Mouse (Mus musculus) gastrocnemius, adult 2 months (tissue): ENCODE results near the gene Gabrb2. TPM values are rescaled to one million over a fixed set of nuclear protein-coding genes. Genes with fewer than 3 reads are reported as not detected.

Experiments
- DNase-seq: peaks from one replicate; pipeline ENCODE4 v3.0.0; 2022
- H3K27ac ChIP-seq: fragments of 200-600 bp; 2 replicates; pipeline ENCODE4 v1.8.1; 2022; ENCODE audit warnings: mild to moderate bottlenecking
- H3K4me3 ChIP-seq: fragments of 200-600 bp; 2 replicates; pipeline ENCODE4 v1.8.1; 2022; ENCODE audit warnings: mild to moderate bottlenecking, moderate library complexity
- CTCF ChIP-seq: fragments of 200-600 bp; IDR thresholded peaks from 2 replicates; pipeline ENCODE4 v1.8.1; 2022; ENCODE audit warnings: antibody characterized with exemption, mild to moderate bottlenecking, moderate library complexity
- intact Hi-C: fragments of 180-260 bp; cut with DNase I; formaldehyde crosslinking; loops from one replicate; pipeline ENCODE4 v1.15.1; 2025
- total RNA-seq, 2 experiments: library from RNA; stranded (reverse); gene quantifications; 2 replicates each; pipeline ENCODE4 v1.2.3; 2021

The Gabrb2 gene
- total RNA-seq, 2 experiments from 2014 or later, result 0.61 to 0.79 TPM

DNA sequence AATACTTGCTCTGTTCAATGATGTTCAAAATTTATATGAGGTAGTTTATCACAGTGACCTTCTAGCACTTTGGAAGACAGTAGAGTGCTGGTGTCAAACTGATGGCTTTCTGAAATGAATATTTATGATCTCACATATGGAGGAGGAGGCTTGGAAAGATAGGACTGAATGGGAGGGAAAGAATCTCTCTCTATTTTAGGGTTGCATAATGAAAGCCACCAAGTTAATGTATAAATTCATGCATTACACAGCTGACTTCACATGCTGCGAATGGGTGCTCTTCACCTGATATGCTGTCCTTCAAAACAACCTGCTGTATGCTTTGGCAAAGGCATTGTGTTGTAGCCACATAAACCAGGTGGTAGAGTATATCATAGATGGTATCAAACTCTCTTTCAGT lies 44.6 kb downstream of the Gabrb2 start:
- no peak overlapping the region for H3K4me3 ChIP-seq
- DNase-seq, result no peak
- H3K27ac ChIP-seq, result no peak overlapping the region
- no peak for TF ChIP-seq CTCF
- intact Hi-C loops, result no loop called here

GRCm38 (mm10) chr11:42468381-42468780 lies 48.8 kb downstream of the Gabrb2 start:
- DNase-seq, result no peak
- Histone ChIP-seq H3K27ac (no peak overlapping the region), H3K4me3 (no peak overlapping the region)
- intact Hi-C loops, result no loop called here
- TF ChIP-seq CTCF, result no peak

- no peak for TF ChIP-seq CTCF
- Histone ChIP-seq H3K4me3 (no peak overlapping the region), H3K27ac (no peak overlapping the region)
- intact Hi-C loops, result no loop called here
- DNase-seq, result no peak
Measured at GRCm38 (mm10) chr11:42474523-42474922, 55.0 kb downstream of the Gabrb2 start.

DNA sequence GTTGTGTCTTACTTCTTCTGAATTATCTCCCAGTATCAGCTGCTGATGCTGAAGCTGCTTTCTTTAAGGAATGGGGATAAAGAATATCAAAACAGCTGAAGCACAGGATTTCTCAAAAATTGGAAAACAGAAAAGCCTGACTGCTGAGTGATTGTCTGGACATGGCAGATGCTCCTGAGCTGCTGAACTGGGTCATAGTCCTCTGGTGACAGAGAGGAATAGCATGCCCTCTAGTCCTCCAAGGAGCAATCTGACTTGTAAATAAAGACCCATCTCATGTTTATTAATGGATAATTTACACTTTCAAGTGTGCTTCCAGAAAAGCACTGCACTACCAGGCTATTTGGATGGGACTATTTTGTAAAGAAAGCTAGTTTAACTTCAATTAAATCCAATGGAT lies 68.1 kb downstream of the Gabrb2 start:
- H3K27ac ChIP-seq, result no peak overlapping the region
- intact Hi-C loops, result no loop called here
- H3K4me3 ChIP-seq, result no peak overlapping the region
- no peak for TF ChIP-seq CTCF
- no peak for DNase-seq

DNA sequence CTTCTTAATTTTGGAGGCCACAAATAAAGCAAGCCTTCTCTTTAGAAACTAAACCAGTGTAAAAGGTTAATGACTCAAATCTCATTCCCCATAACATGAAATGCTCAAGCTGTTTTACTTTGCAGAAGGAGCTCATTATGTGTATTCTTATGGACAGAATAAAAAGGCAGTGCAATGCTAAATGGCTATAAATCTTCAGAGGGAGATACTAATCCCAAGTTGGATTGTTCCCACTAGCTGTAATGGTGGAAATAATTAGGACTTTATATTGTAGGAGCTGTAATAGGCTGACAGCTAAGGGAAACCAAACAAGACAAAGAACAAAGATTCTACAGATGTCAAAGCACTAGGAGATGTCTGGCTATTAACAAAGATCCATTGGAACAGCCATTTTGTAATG lies 81.6 kb downstream of the Gabrb2 start:
- TF ChIP-seq CTCF, result no peak
- intact Hi-C loops, result no loop called here
- Histone ChIP-seq H3K27ac (no peak overlapping the region), H3K4me3 (no peak overlapping the region)
- DNase-seq, result no peak

GRCm38 (mm10) chr11:42505436-42505835 lies 85.9 kb downstream of the Gabrb2 start:
- no peak for TF ChIP-seq CTCF

GRCm38 (mm10) chr11:42505911-42506310 lies 86.4 kb downstream of the Gabrb2 start:
- no peak for TF ChIP-seq CTCF
- DNase-seq, result no peak
- H3K4me3 ChIP-seq, result no peak overlapping the region
- intact Hi-C loops, result no loop called here
- H3K27ac ChIP-seq, result no peak overlapping the region

More at GRCm38 (mm10) chr11:42505436-42505835, 85.9 kb downstream of the Gabrb2 start:
- Histone ChIP-seq H3K27ac (no peak overlapping the region), H3K4me3 (no peak overlapping the region)
- DNase-seq, result no peak
- intact Hi-C loops, result no loop called here

- Histone ChIP-seq H3K27ac (no peak overlapping the region), H3K4me3 (no peak overlapping the region)
- TF ChIP-seq CTCF, result no peak
- DNase-seq, result no peak
- intact Hi-C loops, result no loop called here
Measured at GRCm38 (mm10) chr11:42521960-42522359, 102.4 kb downstream of the Gabrb2 start.

- H3K4me3 ChIP-seq, result no peak overlapping the region
- DNase-seq, result no peak
- no peak overlapping the region for H3K27ac ChIP-seq
- intact Hi-C loops, result no loop called here
- TF ChIP-seq CTCF, result no peak
Measured at GRCm38 (mm10) chr11:42528226-42528881, 108.8 kb downstream of the Gabrb2 start.

DNA sequence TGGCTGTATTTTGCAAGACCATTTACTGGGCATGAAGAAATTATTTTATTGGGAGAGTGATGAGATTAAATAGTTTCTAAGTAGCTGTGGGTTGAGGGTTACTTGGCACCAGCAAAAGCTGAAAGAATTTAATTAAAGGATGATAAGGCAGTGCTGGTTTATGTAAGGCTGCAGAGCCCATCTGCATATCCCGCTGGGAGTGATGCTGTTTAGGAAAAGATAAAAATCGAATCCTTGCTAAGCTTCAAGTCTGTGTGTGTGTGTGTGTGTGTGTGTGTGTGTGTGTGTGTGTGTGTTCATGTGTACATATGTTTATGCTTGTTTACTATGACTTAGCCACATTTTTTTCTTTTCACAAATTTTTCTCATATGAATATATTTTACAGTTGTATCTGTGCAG lies 113.0 kb downstream of the Gabrb2 start:
- TF ChIP-seq CTCF, result no peak
- DNase-seq, result no peak
- intact Hi-C loops, result no loop called here
- H3K4me3 ChIP-seq, result no peak overlapping the region
- no peak overlapping the region for H3K27ac ChIP-seq

- intact Hi-C loops, result no loop called here
- Histone ChIP-seq H3K27ac (no peak overlapping the region), H3K4me3 (no peak overlapping the region)
- no peak for DNase-seq
- no peak for TF ChIP-seq CTCF
Measured at GRCm38 (mm10) chr11:42535286-42535685, 115.7 kb downstream of the Gabrb2 start.

- Histone ChIP-seq H3K27ac (no peak overlapping the region), H3K4me3 (no peak overlapping the region)
- DNase-seq, result no peak
- no peak for TF ChIP-seq CTCF
- intact Hi-C loops, result no loop called here
Measured at GRCm38 (mm10) chr11:42535861-42536260, 116.3 kb downstream of the Gabrb2 start.

GRCm38 (mm10) chr11:42542861-42543260 lies 123.3 kb downstream of the Gabrb2 start:
- no peak overlapping the region for H3K4me3 ChIP-seq
- no peak overlapping the region for H3K27ac ChIP-seq
- intact Hi-C loops, result no loop called here
- TF ChIP-seq CTCF, result no peak
- DNase-seq, result no peak

- no peak overlapping the region for H3K4me3 ChIP-seq
- intact Hi-C loops, result no loop called here
- H3K27ac ChIP-seq, result no peak overlapping the region
- no peak for TF ChIP-seq CTCF
- DNase-seq, result no peak
Measured at GRCm38 (mm10) chr11:42566023-42566422, 146.5 kb downstream of the Gabrb2 start.
